Mouse (Mus musculus): ENCODE measurements around the gene Apoa2.

GRCm38 (mm10) chr1:171271622-171272021 is 46.8 kb downstream of the Apoa2 start:
- TF ChIP-seq CTCF (IDR thresholded peaks at IDR 0.05) (no peak), EP300 (IDR thresholded peaks at IDR 0.05; ENCODE audit: insufficient read depth, low read depth, low read length) (no peak)

Measured in heart, adult 2 months (tissue).